Mouse (Mus musculus) embryo, embryonic 11.5 days (tissue): ENCODE measurements at regions not wholly inside any gene's neighbourhood (a gene's known extent, or its start where the extent isn't known, plus 50 kb on each side); places are given as distances from the start of the nearest gene placed in this dataset.

Source experiments
- DNase-seq: peaks from one replicate; pipeline ENCODE4 v3.0.0-alpha.2; 2012; ENCODE audit warnings: low read depth, low spot score

- DNase-seq, result no peak
Observed at GRCm38 (mm10) chr1:98268853-98269252, 152.1 kb upstream of the Slco6d1 start.

DNA sequence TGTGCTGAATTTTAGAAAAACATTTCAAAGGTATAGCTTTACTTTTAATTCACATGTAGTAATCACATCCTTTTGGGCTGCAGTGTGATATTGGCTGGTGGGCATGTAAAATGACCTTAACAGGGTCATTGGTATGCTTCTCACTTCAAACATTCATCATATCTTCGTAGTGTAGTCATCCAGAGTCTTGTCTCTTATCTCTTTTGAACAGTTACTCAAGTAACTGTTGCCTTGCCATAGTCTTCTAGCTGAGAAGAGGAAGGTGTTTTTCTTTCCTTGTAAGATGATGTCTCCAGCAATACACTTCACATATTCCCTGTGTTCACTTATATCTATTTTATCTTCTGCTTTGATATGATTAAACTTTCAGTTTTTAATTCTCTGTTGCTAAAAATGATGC lies 150.7 kb upstream of the Slco6d1 start:
- DNase-seq, result no peak

GRCm38 (mm10) chr1:98273966-98274616 lies 146.8 kb upstream of the Slco6d1 start:
- no peak for DNase-seq

DNA sequence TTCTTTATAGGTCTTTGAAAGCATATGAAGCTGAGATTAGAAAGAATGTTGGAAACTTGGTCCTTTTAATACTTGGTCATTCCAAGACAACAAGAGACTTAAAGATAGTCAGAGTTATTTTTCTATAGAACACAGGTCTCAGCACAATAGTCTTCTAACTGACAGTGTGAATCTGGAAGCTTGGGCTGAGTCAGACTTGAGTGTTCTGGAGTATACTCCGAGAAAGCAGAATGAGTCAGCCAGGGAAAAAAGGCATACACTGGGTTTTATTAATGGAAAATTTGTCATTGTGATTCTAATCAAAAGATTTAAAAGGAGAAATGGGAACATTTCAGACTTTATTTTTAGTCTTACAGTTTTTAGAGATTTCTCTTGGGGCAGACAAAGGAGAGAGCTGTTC lies 145.4 kb upstream of the Slco6d1 start:
- no peak for DNase-seq

DNA sequence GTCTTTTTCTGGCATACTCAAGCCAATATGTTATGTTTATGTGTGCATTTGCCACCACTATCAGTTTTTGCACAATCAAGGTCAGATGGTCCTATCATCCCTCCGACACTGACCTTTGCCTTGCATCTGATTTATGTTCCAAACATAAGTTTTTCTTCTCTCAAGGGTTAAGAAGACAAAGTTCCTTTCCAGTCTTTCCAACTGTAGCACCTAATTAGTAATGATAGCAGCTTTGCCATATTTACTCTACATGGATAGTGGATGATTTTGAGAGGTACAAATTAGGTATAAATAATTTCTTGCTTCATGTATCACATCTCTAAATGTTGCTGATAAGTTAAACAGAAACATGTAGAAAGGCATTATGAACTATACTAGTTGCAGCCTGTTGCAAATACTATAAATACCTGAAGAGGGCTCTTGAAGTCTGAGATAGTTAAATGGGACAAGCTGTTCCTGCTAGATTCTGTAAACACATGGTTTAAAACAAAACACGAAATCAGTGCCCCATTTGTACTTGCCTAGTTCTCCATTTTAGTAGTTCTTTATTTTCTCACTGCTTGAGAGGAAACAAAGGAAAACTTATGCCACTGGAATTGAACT lies 141.4 kb upstream of the Slco6d1 start:
- no peak for DNase-seq

- no peak for DNase-seq
Observed at GRCm38 (mm10) chr1:98280263-98281052, 140.5 kb upstream of the Slco6d1 start.

- DNase-seq, result no peak
Observed at GRCm38 (mm10) chr1:98281053-98281770, 139.7 kb upstream of the Slco6d1 start.

DNA sequence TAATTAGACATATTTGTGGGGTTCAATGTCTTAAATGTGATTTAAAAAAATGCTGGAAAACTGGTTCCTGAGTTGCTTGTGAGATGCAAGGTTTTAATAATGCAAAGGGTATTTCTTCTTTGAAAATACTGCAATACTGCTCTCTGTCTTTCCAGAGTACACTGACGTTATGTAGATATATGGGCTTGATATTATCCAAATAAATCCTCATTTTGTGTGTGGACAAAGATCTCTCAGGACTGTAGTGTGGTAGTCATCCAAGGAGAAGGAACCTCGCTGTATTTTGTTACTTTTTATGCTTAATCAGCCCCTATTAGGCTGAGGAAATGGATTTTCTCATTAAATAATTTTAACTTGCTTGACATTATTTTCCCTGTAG lies 139.2 kb upstream of the Slco6d1 start:
- DNase-seq, result no peak

DNA sequence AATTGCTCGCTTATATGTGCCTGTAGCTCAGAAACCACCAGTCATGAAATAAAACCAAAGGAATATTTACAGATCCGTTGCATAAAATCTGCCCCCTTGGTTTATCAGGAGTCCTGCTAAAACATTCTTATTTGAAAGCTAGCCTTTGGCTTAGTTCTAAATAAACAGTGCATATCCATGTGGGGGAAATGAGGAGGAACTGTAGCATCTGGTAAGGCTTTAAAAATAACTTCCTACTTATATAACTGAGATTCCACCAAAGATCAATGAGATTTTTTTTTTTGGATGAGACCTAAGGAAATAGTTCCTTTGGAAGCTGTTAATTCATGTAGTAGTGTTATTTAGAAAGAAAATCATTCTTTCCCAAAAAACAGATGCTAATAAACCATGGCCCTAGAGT lies 117.8 kb upstream of the Slco6d1 start:
- DNase-seq, result no peak

- DNase-seq, result no peak
Observed at GRCm38 (mm10) chr1:98306363-98306762, 114.6 kb upstream of the Slco6d1 start.

- DNase-seq, result no peak
Observed at GRCm38 (mm10) chr1:98307519-98307918, 113.4 kb upstream of the Slco6d1 start.

- DNase-seq, result no peak
Observed at GRCm38 (mm10) chr1:98309894-98310293, 111.0 kb upstream of the Slco6d1 start.

- peak; percentile 19 for DNase-seq
Observed at GRCm38 (mm10) chr1:98350095-98350549, 70.8 kb upstream of the Slco6d1 start.

- no peak for DNase-seq
Observed at GRCm38 (mm10) chr1:98350725-98351124, 70.2 kb upstream of the Slco6d1 start.

DNA sequence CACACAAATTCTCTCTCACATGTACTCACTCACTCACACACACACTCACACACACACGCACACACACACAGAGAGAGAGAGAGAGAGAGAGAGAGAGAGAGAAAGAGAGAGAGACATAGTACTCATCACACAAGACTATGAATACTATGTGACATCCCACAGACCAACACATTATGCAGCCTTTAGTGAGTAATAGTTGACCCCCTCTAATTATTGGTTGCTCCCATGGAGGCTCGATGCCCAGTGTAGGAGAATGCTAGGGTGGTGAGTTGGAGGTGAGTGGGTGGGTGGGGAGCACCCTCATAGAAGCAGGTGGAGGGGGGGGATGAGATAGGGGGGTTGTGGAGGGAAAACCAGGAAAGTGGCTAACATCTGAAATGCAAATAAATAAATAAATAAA lies 69.4 kb upstream of the Slco6d1 start:
- no peak for DNase-seq
